Mouse (Mus musculus) olfactory bulb, adult 2 months (tissue): ENCODE measurements at regions not wholly inside any gene's neighbourhood (a gene's known extent, or its start where the extent isn't known, plus 50 kb on each side); places are given as distances from the start of the nearest gene placed in this dataset.

Source experiments
- CTCF ChIP-seq: fragments of 200-500 bp; IDR thresholded peaks from 2 replicates; pipeline ENCODE4 v1.5.1; 2012; ENCODE audit warnings: low read depth, mild to moderate bottlenecking, low read length, moderate library complexity; ENCODE audit not compliant: insufficient read depth
- POLR2A ChIP-seq: fragments of 200-500 bp; IDR thresholded peaks from 2 replicates; pipeline ENCODE4 v1.6.1; 2012; ENCODE audit warnings: mild to moderate bottlenecking, low read depth, low read length, moderate library complexity; ENCODE audit not compliant: insufficient read depth

GRCm38 (mm10) chr16:49497521-49498010, 201.5 kb upstream of the Ift57 start:
- TF ChIP-seq CTCF: no peak
- no peak for TF ChIP-seq POLR2A
